Mouse (Mus musculus) MEL (cell line): ENCODE results near the gene Spaca3. TPM values are rescaled to one million over a fixed set of nuclear protein-coding genes. Genes with fewer than 3 reads are reported as not detected.

Experiments
- DNase-seq: peaks from one replicate; pipeline ENCODE4 v3.0.0; 2011; ENCODE audit warnings: low read depth, low spot score
- H3K27ac ChIP-seq: 2 replicates; pipeline ENCODE4 v1.5.1; 2012; ENCODE audit warnings: low read depth, mild to moderate bottlenecking, control low read depth, low read length, moderate library complexity; ENCODE audit not compliant: control insufficient read depth
- H3K27me3 ChIP-seq, 2 experiments: fragments of 150-350 bp in 1 of 2; sonication (generic) in 1 of 2; 2 replicates each; pipeline ENCODE4 v1.6.1; 2012; ENCODE audit warnings: low read length in 2 of 2, mild to moderate bottlenecking in 2 of 2, improper control_type of control experiment in 1 of 2, moderate library complexity in 1 of 2; ENCODE audit not compliant: insufficient read depth in 2 of 2, control insufficient read depth in 1 of 2
- H3K36me3 ChIP-seq, 2 experiments: 2 replicates each; pipeline ENCODE4 v1.6.1; 2012 to 2014; ENCODE audit warnings: low read length in 2 of 2, improper control_type of control experiment in 1 of 2, inconsistent platforms in 1 of 2, mild to moderate bottlenecking in 1 of 2; ENCODE audit not compliant: insufficient read depth in 2 of 2, control insufficient read depth in 1 of 2
- H3K4me1 ChIP-seq, 2 experiments: fragments of 150-350 bp in 1 of 2; sonication (generic) in 1 of 2; 2 replicates each; pipeline ENCODE4 v1.6.1; 2012; ENCODE audit warnings: low read length in 2 of 2, improper control_type of control experiment in 1 of 2, mild to moderate bottlenecking in 1 of 2; ENCODE audit not compliant: insufficient read depth in 2 of 2, control insufficient read depth in 1 of 2
- H3K4me3 ChIP-seq, 2 experiments: fragments of 150-350 bp in 1 of 2; sonication (generic) in 1 of 2; 2 replicates each; pipeline ENCODE4 v1.5.1; 2012; ENCODE audit warnings: low read depth in 2 of 2, low read length in 2 of 2, mild to moderate bottlenecking in 2 of 2, moderate library complexity in 2 of 2, control low read depth in 1 of 2, improper control_type of control experiment in 1 of 2; ENCODE audit not compliant: control insufficient read depth in 1 of 2, insufficient read depth in 1 of 2
- H3K79me2 ChIP-seq: 2 replicates; pipeline ENCODE4 v1.6.1; 2012; ENCODE audit warnings: mild to moderate bottlenecking, low read length, moderate library complexity; ENCODE audit not compliant: control insufficient read depth, poor library complexity, insufficient read depth
- H3K9ac ChIP-seq: 2 replicates; pipeline ENCODE4 v1.6.1; 2012; ENCODE audit warnings: low read depth, mild to moderate bottlenecking, control low read depth, low read length, moderate library complexity; ENCODE audit not compliant: control insufficient read depth, poor library complexity, severe bottlenecking
- H3K9me3 ChIP-seq: fragments of 150-350 bp; sonication (generic); replicated peaks from 2 replicates; pipeline ENCODE4 v1.6.1; 2012; ENCODE audit warnings: mild to moderate bottlenecking, low read length, improper control_type of control experiment, moderate library complexity; ENCODE audit not compliant: insufficient read depth
- BHLHE40 ChIP-seq: IDR thresholded peaks from 2 replicates; pipeline ENCODE4 v1.6.1; 2012; ENCODE audit warnings: low read depth, mild to moderate bottlenecking, inconsistent platforms, low read length, improper control_type of control experiment, borderline replicate concordance
- CHD1 ChIP-seq: IDR thresholded peaks from 2 replicates; pipeline ENCODE4 v1.6.1; 2012; ENCODE audit warnings: low read depth, mild to moderate bottlenecking, inconsistent platforms, low read length, improper control_type of control experiment
- E2F4 ChIP-seq: IDR thresholded peaks from 2 replicates; pipeline ENCODE4 v1.6.1; 2011; ENCODE audit warnings: low read depth, low read length, improper control_type of control experiment, borderline replicate concordance
- MAFK ChIP-seq: IDR thresholded peaks from 2 replicates; pipeline ENCODE4 v1.6.1; 2011; ENCODE audit warnings: low read depth, mild to moderate bottlenecking, low read length, improper control_type of control experiment, borderline replicate concordance
- MAX ChIP-seq: IDR thresholded peaks from 2 replicates; pipeline ENCODE4 v1.6.1; 2011; ENCODE audit warnings: low read length, improper control_type of control experiment
- MAZ ChIP-seq: IDR thresholded peaks from 2 replicates; pipeline ENCODE4 v1.6.1; 2012; ENCODE audit warnings: low read depth, mild to moderate bottlenecking, inconsistent platforms, low read length, improper control_type of control experiment
- MEF2A ChIP-seq: IDR thresholded peaks from 2 replicates; pipeline ENCODE4 v1.6.1; 2014; ENCODE audit warnings: low read depth, mild to moderate bottlenecking, inconsistent platforms, low read length, improper control_type of control experiment; ENCODE audit not compliant: poor library complexity, insufficient replicate concordance, severe bottlenecking; ENCODE audit errors: extremely low read depth
- MXI1 ChIP-seq: IDR thresholded peaks from 2 replicates; pipeline ENCODE4 v1.6.1; 2011; ENCODE audit warnings: mild to moderate bottlenecking, low read depth, low read length, improper control_type of control experiment
- MYB ChIP-seq: IDR thresholded peaks from 2 replicates; pipeline ENCODE4 v1.6.1; 2011; ENCODE audit warnings: mild to moderate bottlenecking, low read depth, low read length, improper control_type of control experiment
- NELFE ChIP-seq: IDR thresholded peaks from 2 replicates; pipeline ENCODE4 v1.6.1; 2011; ENCODE audit warnings: low read depth, low read length, improper control_type of control experiment
- POLR2A ChIP-seq, 2 experiments: IDR thresholded peaks; 2 replicates each; pipeline ENCODE4 v1.6.1; 2011 to 2012; ENCODE audit warnings: low read length in 2 of 2, mild to moderate bottlenecking in 2 of 2, control low read depth in 1 of 2, improper control_type of control experiment in 1 of 2, low read depth in 1 of 2, moderate library complexity in 1 of 2; ENCODE audit not compliant: control insufficient read depth in 1 of 2, insufficient read depth in 1 of 2, poor library complexity in 1 of 2
- POLR2AphosphoS2 ChIP-seq: IDR thresholded peaks from 2 replicates; pipeline ENCODE4 v1.6.1; 2011; ENCODE audit warnings: low read length, improper control_type of control experiment
- RCOR1 ChIP-seq: IDR thresholded peaks from 2 replicates; pipeline ENCODE4 v1.6.1; 2012; ENCODE audit warnings: low read depth, mild to moderate bottlenecking, inconsistent platforms, low read length, improper control_type of control experiment
- SIN3A ChIP-seq: IDR thresholded peaks from 2 replicates; pipeline ENCODE4 v1.6.1; 2012; ENCODE audit warnings: low read length, improper control_type of control experiment, inconsistent platforms
- TAL1 ChIP-seq: IDR thresholded peaks from 2 replicates; pipeline ENCODE4 v1.6.1; 2012; ENCODE audit warnings: mild to moderate bottlenecking, inconsistent platforms, low read length, moderate library complexity, mixed read lengths
- TBP ChIP-seq: IDR thresholded peaks from 2 replicates; pipeline ENCODE4 v1.8.0; 2011; ENCODE audit warnings: low read depth, low read length, improper control_type of control experiment
- UBTF ChIP-seq: IDR thresholded peaks from 2 replicates; pipeline ENCODE4 v1.6.1; 2012; ENCODE audit warnings: low read depth, mild to moderate bottlenecking, inconsistent platforms, low read length, improper control_type of control experiment, moderate library complexity, borderline replicate concordance; ENCODE audit not compliant: insufficient read depth
- USF1 ChIP-seq: IDR thresholded peaks from 2 replicates; pipeline ENCODE4 v1.6.1; 2014; ENCODE audit warnings: low read depth, mild to moderate bottlenecking, inconsistent platforms, low read length, improper control_type of control experiment, moderate library complexity
- ZC3H11A ChIP-seq: IDR thresholded peaks from 2 replicates; pipeline ENCODE4 v1.6.1; 2012; ENCODE audit warnings: low read depth, mild to moderate bottlenecking, inconsistent platforms, low read length, improper control_type of control experiment
- ZMIZ1 ChIP-seq: IDR thresholded peaks from 2 replicates; pipeline ENCODE4 v1.6.1; 2012; ENCODE audit warnings: low read depth, mild to moderate bottlenecking, inconsistent platforms, low read length, improper control_type of control experiment, moderate library complexity
- ZNF384 ChIP-seq: IDR thresholded peaks from 2 replicates; pipeline ENCODE4 v1.6.1; 2012; ENCODE audit warnings: low read depth, mild to moderate bottlenecking, inconsistent platforms, low read length, improper control_type of control experiment
- polyA plus RNA-seq, 2 experiments: library from polyadenylated mRNA; stranded (reverse) in 1 of 2; unstranded in 1 of 2; fragments of >175 nt in 1 of 2; fragments of >200 nt in 1 of 2; gene quantifications; 2 replicates each; pipeline versions ENCODE4 v1.2.1 to v1.2.4; 2012; ENCODE audit warnings: low replicate concordance in 2 of 2, low read depth in 1 of 2; ENCODE audit not compliant: insufficient read length in 2 of 2, insufficient read depth in 1 of 2, missing spikeins in 1 of 2
- total RNA-seq: library from RNA; depleted of rRNA; stranded (reverse); fragments of 300-350 nt; gene quantifications from 2 replicates; pipeline ENCODE4 v1.2.3, GENCODE M21; 2012

Spaca3 gene
- total and polyA plus RNA-seq, 3 experiments, result not detected

GRCm38 (mm10) chr11:80845486-80845885 is 12.7 kb upstream of the Spaca3 start:
- Histone ChIP-seq H3K27me3 (peaks cover 2 to 4% of the 10 kb centered on the region in 2 experiments; a peak in 3 of 4 replicates), H3K36me3 (peaks cover 0 to 4% of the 10 kb centered on the region in 2 experiments; a peak in 1 of 4 replicates)
- TF ChIP-seq MAZ, result no peak
- TF ChIP-seq CHD1, result no peak
- TF ChIP-seq UBTF, result no peak
- no peak for TF ChIP-seq ZC3H11A
- no peak for TF ChIP-seq MYB
- TF ChIP-seq POLR2A (IDR thresholded peaks at IDR 0.05; ENCODE audit: control insufficient read depth in 1 of 2, insufficient read depth in 1 of 2, low read depth in 1 of 2, low read length in 2 of 2, poor library complexity in 1 of 2), result no peak
- TF ChIP-seq ZMIZ1, result no peak
- no peak for TF ChIP-seq MXI1
- TF ChIP-seq MEF2A, result no peak
- TF ChIP-seq NELFE, result no peak
- no peak for TF ChIP-seq TAL1
- TF ChIP-seq USF1, result no peak
- no peak for TF ChIP-seq BHLHE40
- TF ChIP-seq MAX, result no peak
- TF ChIP-seq RCOR1, result no peak
- no peak for TF ChIP-seq POLR2AphosphoS2
- TF ChIP-seq TBP, result no peak
- TF ChIP-seq, all 39 proteins: peak for 0
- Histone ChIP-seq H3K4me1 (peaks cover 2 to 8% of the 10 kb centered on the region in 2 experiments; a peak in 3 of 4 replicates), H3K27ac (no peak overlapping the region), H3K9ac (no peak overlapping the region), H3K9me3 (no peaks in the 10 kb centered on the region), H3K4me3 (no peak overlapping the region), H3K79me2 (no peaks in the 10 kb centered on the region)
- no peak for DNase-seq

GRCm38 (mm10) chr11:80846115-80846514 is 12.1 kb upstream of the Spaca3 start:
- Histone ChIP-seq H3K9ac (no peak overlapping the region), H3K9me3 (no peaks in the 10 kb centered on the region), H3K4me3 (no peak overlapping the region), H3K36me3 (peaks cover 0 to 4% of the 10 kb centered on the region in 2 experiments; a peak in 1 of 4 replicates), H3K4me1 (peaks cover 2 to 8% of the 10 kb centered on the region in 2 experiments; a peak in 3 of 4 replicates), H3K27me3 (peaks cover 4% of the 10 kb centered on the region in 2 experiments; a peak in 3 of 4 replicates), H3K79me2 (no peaks in the 10 kb centered on the region), H3K27ac (no peak overlapping the region)
- DNase-seq, result no peak
- no peak for TF ChIP-seq E2F4
- no peak for TF ChIP-seq ZNF384
- TF ChIP-seq MYB, result no peak
- no peak for TF ChIP-seq SIN3A
- TF ChIP-seq MAFK, result no peak
